Mouse (Mus musculus) monocyte, adult 2 months (primary cell): ENCODE results near the gene Sdf2.

ENCODE experiments used
- DNase-seq, 2 experiments: peaks; one replicate each; pipeline ENCODE4 v3.0.0; 2022; ENCODE audit warnings: low spot score in 2 of 2, low read depth in 1 of 2

Sdf2 gene

GRCm38 (mm10) chr11:78245627-78246317 is at the start of gene Sdf2, which contains the start of gene Supt6:
Gene Sdf2 (plus strand): TSS chr11:78245746.
Gene Supt6 (minus strand): TSS chr11:78245987.
- peak; percentile 76 to 88 for DNase-seq

GRCm38 (mm10) chr11:78202372-78202771 is 43.2 kb upstream of the Sdf2 start:
- no peak for DNase-seq

GRCm38 (mm10) chr11:78204287-78204686 is 41.3 kb upstream of the Sdf2 start:
- no peak for DNase-seq

- no peak for DNase-seq
These were observed 40.0 kb upstream of the Sdf2 start for GRCm38 (mm10) chr11:78205361-78206206.

- no peak for DNase-seq
These were observed 38.4 kb upstream of the Sdf2 start for GRCm38 (mm10) chr11:78207190-78207589.

- DNase-seq = no peak
These were observed 35.7 kb upstream of the Sdf2 start for GRCm38 (mm10) chr11:78209886-78210285.

- DNase-seq = no peak
These were observed 34.9 kb upstream of the Sdf2 start for GRCm38 (mm10) chr11:78210615-78211014.

GRCm38 (mm10) chr11:78211513-78211912 is 34.0 kb upstream of the Sdf2 start:
- no peak for DNase-seq

GRCm38 (mm10) chr11:78213086-78213817 is 32.3 kb upstream of the Sdf2 start:
- DNase-seq = peak in 1 of 2 experiments; percentile 51

- DNase-seq = no peak
These were observed 29.7 kb upstream of the Sdf2 start for GRCm38 (mm10) chr11:78215709-78216317.

- no peak for DNase-seq
These were observed 22.0 kb upstream of the Sdf2 start for GRCm38 (mm10) chr11:78223586-78223985.

- no peak for DNase-seq
These were observed 14.0 kb upstream of the Sdf2 start for GRCm38 (mm10) chr11:78231518-78231917.

GRCm38 (mm10) chr11:78240193-78240857 is 5.2 kb upstream of the Sdf2 start:
- DNase-seq = no peak

- DNase-seq = no peak
These were observed 302 bp upstream of the Sdf2 start for GRCm38 (mm10) chr11:78245261-78245626.

- DNase-seq = no peak
These were observed 919 bp downstream of the Sdf2 start for GRCm38 (mm10) chr11:78246318-78247011.

GRCm38 (mm10) chr11:78247012-78247348 is 1.4 kb downstream of the Sdf2 start:
- DNase-seq = no peak

- DNase-seq = no peak
These were observed 2.2 kb downstream of the Sdf2 start for GRCm38 (mm10) chr11:78247727-78248140.

- no peak for DNase-seq
These were observed 11.1 kb downstream of the Sdf2 start for GRCm38 (mm10) chr11:78256618-78257017.

GRCm38 (mm10) chr11:78260489-78261258 is 15.1 kb downstream of the Sdf2 start:
- no peak for DNase-seq
